Mouse (Mus musculus) heart, embryonic 12.5 days (tissue): ENCODE measurements around the gene Tmem221. TPM values are rescaled to one million over a fixed set of nuclear protein-coding genes. Genes with fewer than 3 reads are reported as not detected.
"Not testable (repeated sequence)": the region's sequence is repeated elsewhere in the genome, so short reads cannot be mapped to it uniquely, and the experiment has no call there.

Experiments
- ATAC-seq: fragments of 200-750 bp; cut with Nextera tagmentation; 2 replicates; pipeline ENCODE4 v1.8.0; 2017; ENCODE audit warnings: moderate TSS enrichment, moderate library complexity; ENCODE audit not compliant: insufficient number of reproducible peaks, low FRiP score
- H3K27ac ChIP-seq: fragments of 300-500 bp; sonication (generic); 2 replicates; pipeline ENCODE4 v1.5.1; 2016; ENCODE audit warnings: mild to moderate bottlenecking, moderate library complexity; ENCODE audit not compliant: poor library complexity, severe bottlenecking
- H3K27me3 ChIP-seq: fragments of 300-500 bp; sonication (generic); replicated peaks from 2 replicates; pipeline ENCODE4 v1.6.1; 2016; ENCODE audit warnings: mild to moderate bottlenecking, moderate library complexity
- H3K36me3 ChIP-seq: fragments of 300-500 bp; sonication (generic); 2 replicates; pipeline ENCODE4 v1.6.1; 2016; ENCODE audit warnings: mild to moderate bottlenecking, moderate library complexity
- H3K4me1 ChIP-seq: fragments of 300-500 bp; sonication (generic); replicated peaks from 2 replicates; pipeline ENCODE4 v1.6.1; 2016; ENCODE audit warnings: mild to moderate bottlenecking
- H3K4me2 ChIP-seq: fragments of 300-500 bp; sonication (generic); 2 replicates; pipeline ENCODE4 v1.6.1; 2016; ENCODE audit warnings: mild to moderate bottlenecking, moderate library complexity
- H3K4me3 ChIP-seq: fragments of 300-500 bp; sonication (generic); 2 replicates; pipeline ENCODE4 v1.5.1; 2016; ENCODE audit warnings: mild to moderate bottlenecking
- H3K9ac ChIP-seq: fragments of 300-500 bp; sonication (generic); 2 replicates; pipeline ENCODE4 v1.6.1; 2016; ENCODE audit warnings: mild to moderate bottlenecking, moderate library complexity
- H3K9me3 ChIP-seq: fragments of 300-500 bp; sonication (generic); replicated peaks from 2 replicates; pipeline ENCODE4 v1.6.1; 2016; ENCODE audit warnings: mild to moderate bottlenecking, moderate library complexity
- WGBS: fragments of 180-500 bp; shearing (Covaris S2); methylation state at CpG from one replicate; pipeline ENCODE4 v1.1.7; 2016; 5-methylcytosine and 5-hydroxymethylcytosine counted together
- polyA plus RNA-seq: library from polyadenylated mRNA; unstranded; fragments of >200 nt; fragmentation: Nextera tagmentation; extraction: Ambion mirVana; gene quantifications from 2 replicates; pipeline ENCODE4 v1.2.1, GENCODE M21; 2016

The Tmem221 gene
- polyA plus RNA-seq, 1 experiment from 2014 or later: 0.28 TPM

GRCm38 (mm10) chr8:71547590-71547989 lies 11.1 kb downstream of the Tmem221 start:
- no peak for ATAC-seq
- Histone ChIP-seq H3K4me3 (no peak overlapping the region), H3K36me3 (peaks cover 38% of the 10 kb centered on the region), H3K9me3 (no peaks in the 10 kb centered on the region), H3K4me2 (no peak overlapping the region), H3K27me3 (no peaks in the 10 kb centered on the region), H3K4me1 (peaks cover 10% of the 10 kb centered on the region), H3K9ac (no peak overlapping the region), H3K27ac (no peak overlapping the region)
- 80% methylated on average over 7 of the region's 7 CpGs for WGBS

DNA sequence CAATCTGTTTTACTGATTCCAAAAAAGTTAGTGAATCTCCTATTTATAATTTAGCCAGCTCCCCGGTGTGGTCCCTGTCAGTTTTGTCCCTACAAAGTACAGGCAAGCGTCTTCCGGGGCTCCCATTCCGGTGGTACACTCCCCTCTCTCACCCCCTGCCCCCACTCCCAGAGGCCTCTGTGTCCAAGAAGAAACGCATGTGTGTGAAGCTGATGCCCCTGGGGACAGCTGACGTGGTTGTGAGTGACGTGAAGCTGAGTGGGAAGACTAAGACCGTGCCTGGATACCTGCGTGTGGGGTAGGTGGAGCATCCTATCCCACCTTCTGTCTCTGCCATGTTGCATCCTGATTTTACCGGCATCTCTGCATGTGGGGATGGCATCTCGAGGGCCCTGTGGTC lies 13.6 kb downstream of the Tmem221 start:
- H3K27ac ChIP-seq: no peak overlapping the region
- no peak for ATAC-seq
- WGBS: 88% methylated on average over 11 of the region's 11 CpGs
- no peak overlapping the region for H3K4me3 ChIP-seq
- H3K9me3 ChIP-seq: no peaks in the 10 kb centered on the region
- H3K4me1 ChIP-seq: peaks cover 10% of the 10 kb centered on the region
- H3K9ac ChIP-seq: no peak overlapping the region
- H3K27me3 ChIP-seq: no peaks in the 10 kb centered on the region
- no peak overlapping the region for H3K4me2 ChIP-seq
- peaks cover 38% of the 10 kb centered on the region for H3K36me3 ChIP-seq

DNA sequence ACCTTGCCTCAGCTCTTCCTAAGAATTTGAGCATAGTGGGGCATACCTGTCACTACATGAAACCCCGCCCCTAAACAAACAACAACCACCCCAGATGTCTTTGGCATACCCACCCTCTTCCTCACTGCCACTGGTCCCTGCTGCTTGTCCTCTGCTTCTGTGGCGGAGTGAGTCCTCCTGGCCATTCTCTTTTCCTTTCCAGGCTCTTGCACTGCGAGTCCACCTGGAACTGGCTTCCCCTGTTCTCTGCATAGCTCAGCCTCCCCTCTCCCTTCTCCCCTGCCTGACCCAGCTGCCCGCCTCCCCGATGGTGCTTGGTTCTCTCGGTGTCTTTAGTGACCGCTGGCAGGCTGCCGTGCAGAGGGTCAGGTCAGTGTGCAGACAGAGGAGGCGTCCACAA lies 14.9 kb downstream of the Tmem221 start:
- Histone ChIP-seq H3K9ac (peak overlapping the region; percentile 77), H3K4me3 (peak overlapping the region; percentile 71), H3K4me1 (peaks cover 10% of the 10 kb centered on the region), H3K27ac (no peak overlapping the region), H3K9me3 (no peaks in the 10 kb centered on the region), H3K4me2 (peak overlapping the region; percentile 88), H3K36me3 (peaks cover 37% of the 10 kb centered on the region), H3K27me3 (no peaks in the 10 kb centered on the region)
- WGBS: 85% methylated on average over 9 of the region's 9 CpGs
- ATAC-seq: no peak

DNA sequence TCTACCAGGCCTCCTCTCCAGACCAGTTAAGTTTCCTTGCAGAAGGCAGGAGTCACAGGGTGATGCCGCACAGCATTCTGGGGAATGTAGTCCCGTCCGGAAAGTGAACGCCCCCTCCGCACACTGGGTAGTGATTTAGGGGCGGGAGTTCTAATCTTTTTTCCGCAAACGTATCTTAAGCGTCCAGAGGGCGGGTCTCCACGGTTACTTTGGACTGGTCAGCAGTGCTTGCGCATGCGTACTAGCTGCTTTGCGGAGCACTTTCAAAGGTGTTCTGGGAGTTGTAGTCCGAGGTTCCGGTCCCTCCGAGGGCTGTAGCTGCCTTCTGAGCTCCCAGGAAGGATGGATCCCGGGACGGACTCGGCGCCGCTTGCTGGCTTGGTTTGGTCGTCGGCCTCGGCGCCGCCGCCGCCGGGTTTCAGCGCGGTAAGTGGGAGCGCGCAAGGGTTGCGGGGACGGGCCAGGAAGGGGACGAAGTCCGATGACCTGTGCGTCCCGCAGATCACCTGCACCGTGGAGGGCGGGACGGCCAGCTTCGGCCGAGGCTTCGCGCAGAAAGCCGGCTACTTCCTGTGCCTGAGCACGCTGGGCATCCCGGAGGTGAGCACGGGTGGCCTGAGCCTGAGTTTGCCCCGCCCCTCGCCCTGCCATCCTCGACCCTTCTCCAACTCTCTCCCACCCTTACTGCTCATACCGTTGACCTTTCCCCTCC lies 15.9 kb downstream of the Tmem221 start, which contains the start of gene Mvb12a:
Gene Mvb12a (plus strand): TSS at position 291 of the 712 bp plus-strand sequence.
- Histone ChIP-seq H3K4me2 (peak within 1 kb of the TSS; percentile 88), H3K27ac (peak within 1 kb of the TSS; percentile 36; the same call in 1 of the 2 replicates), H3K9ac (peak within 1 kb of the TSS; percentile 77), H3K4me3 (peak within 1 kb of the TSS; percentile 71), H3K27me3 (no peaks in the 10 kb centered on the region), H3K4me1 (peaks cover 14% of the 10 kb centered on the region), H3K36me3 (peaks cover 27% of the 10 kb centered on the region), H3K9me3 (no peaks in the 10 kb centered on the region)
- peak; percentile 97 for ATAC-seq
- whole genome bisulfite sequencing: under 1% methylated on average over 55 of the region's 55 CpGs

- Histone ChIP-seq H3K27ac (peak within 1 kb of the TSS; percentile 48), H3K36me3 (no peaks in the 10 kb centered on the region), H3K9me3 (no peaks in the 10 kb centered on the region), H3K9ac (peak within 1 kb of the TSS; percentile 67), H3K27me3 (peaks cover 18% of the 10 kb centered on the region), H3K4me2 (peak within 1 kb of the TSS; percentile 85), H3K4me1 (peaks cover 11% of the 10 kb centered on the region), H3K4me3 (peak within 1 kb of the TSS; percentile 57)
- ATAC-seq: peak; percentile 88
- 3% methylated on average over 37 of the region's 37 CpGs for WGBS
Observed at GRCm38 (mm10) chr8:71537028-71537867, 21.4 kb downstream of the Tmem221 start, which contains the start of gene Bst2. TSS of gene Bst2 (minus strand) at chr8:71537456.

DNA sequence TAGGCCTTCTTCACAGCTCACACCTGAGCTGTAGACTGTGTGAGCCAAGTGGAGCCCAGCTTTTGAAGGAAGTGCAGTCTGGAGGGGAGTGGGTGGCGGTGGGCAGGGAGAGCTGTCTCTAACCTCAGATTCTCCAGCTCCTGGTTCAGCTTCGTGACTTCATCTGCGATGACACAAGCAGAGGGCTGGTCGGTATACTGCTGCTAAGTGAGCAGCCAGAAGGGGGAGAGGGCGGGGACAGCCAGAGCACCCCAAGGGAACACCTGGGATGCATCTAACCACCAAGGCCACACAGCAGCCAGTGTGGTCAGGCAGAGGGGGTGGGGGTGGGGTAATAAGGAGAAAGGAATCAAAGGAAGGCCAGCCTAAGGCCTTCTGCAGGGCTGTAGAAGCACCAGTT lies 23.0 kb downstream of the Tmem221 start:
- Histone ChIP-seq H3K36me3 (no peaks in the 10 kb centered on the region), H3K4me3 (no peak overlapping the region), H3K9me3 (no peaks in the 10 kb centered on the region), H3K27ac (no peak overlapping the region), H3K4me1 (peaks cover 11% of the 10 kb centered on the region), H3K9ac (peak overlapping the region; percentile 53; the same call in 1 of the 2 replicates), H3K4me2 (peak overlapping the region; percentile 85), H3K27me3 (peaks cover 18% of the 10 kb centered on the region)
- ATAC-seq: no peak
- WGBS: 63% methylated on average over 5 of the region's 5 CpGs

DNA sequence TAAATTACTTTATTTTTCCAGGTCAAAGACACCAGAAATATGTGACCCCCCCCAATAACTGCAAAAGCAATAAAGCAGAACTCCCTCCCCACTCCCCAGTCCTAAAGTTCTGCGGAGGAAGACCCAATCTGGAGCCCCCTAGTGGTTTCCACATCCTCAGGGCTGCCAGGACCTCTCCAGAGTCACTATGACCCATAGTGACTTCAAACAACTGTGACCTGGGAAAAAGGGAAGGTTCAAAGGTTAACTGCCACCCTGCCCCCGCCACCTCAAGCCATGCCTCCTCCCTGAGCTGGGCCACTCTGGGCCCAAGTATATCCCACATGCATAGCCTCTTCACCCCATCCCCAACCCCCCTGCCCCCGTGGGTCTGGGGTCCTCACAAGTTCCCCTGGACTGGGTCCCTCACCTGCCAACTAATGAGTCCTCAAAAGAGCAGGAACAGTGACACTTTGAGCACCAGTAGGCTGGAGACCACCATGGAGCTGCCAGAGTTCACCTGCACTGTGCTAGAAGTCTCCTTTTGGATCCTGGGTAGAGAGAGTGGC lies 24.3 kb downstream of the Tmem221 start:
- Histone ChIP-seq H3K4me1 (peaks cover 11% of the 10 kb centered on the region), H3K4me3 (no peak overlapping the region), H3K27ac (no peak overlapping the region), H3K9ac (no peak overlapping the region), H3K4me2 (no peak overlapping the region), H3K36me3 (no peaks in the 10 kb centered on the region), H3K27me3 (peaks cover 18% of the 10 kb centered on the region), H3K9me3 (no peaks in the 10 kb centered on the region)
- no peak for ATAC-seq
- 44% methylated on average over 3 of the region's 3 CpGs for WGBS

DNA sequence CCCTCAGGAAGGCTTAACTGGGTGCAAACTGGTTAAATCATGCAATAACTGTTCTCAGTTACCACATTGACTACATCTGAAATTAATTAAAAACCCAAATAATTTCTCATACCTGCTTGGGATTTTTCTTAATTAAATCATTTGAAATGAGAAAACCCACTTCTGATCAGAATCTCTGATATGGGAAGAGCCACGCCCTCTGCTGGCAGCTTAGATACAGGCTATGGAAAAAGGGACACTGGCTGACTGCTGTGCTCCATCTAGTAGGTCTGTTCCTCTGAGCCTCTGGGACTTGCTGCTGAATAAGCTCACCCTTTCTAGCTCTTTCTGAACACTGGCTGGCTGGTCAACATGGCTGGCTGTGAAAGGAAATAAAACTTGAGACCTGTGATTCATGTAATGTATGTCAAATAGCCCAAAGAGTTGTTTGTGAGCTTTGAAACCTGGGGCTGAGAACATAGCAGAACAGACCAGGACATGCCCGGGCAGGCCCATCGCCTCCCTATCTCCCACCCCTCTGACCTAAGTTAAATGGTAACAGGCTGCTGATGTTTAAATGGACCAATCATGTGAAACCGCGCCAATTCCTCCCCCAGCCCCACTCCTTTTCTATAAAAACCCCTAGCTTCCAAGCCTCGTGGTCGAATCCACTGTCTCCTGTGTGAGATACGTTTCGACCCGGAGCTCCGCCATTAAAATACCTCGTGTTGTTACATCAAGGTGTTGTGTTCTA lies 27.8 kb downstream of the Tmem221 start:
- not testable (repeated sequence) for H3K27ac ChIP-seq, H3K27me3 ChIP-seq, H3K9me3 ChIP-seq, H3K4me2 ChIP-seq, H3K4me3 ChIP-seq, H3K36me3 ChIP-seq, ATAC-seq, H3K9ac ChIP-seq
- peaks cover 29% of the 10 kb centered on the region for H3K4me1 ChIP-seq
- 71% methylated on average over 6 of the region's 12 CpGs for WGBS

GRCm38 (mm10) chr8:71528362-71529073 lies 30.2 kb downstream of the Tmem221 start:
- H3K4me1 ChIP-seq: peaks cover 40% of the 10 kb centered on the region
- H3K27ac ChIP-seq: peak overlapping the region; percentile 86
- H3K4me3 ChIP-seq: no peak overlapping the region
- WGBS: 45% methylated on average over 11 of the region's 11 CpGs
- peaks cover 16% of the 10 kb centered on the region for H3K27me3 ChIP-seq
- no peak overlapping the region for H3K4me2 ChIP-seq
- ATAC-seq: peak; percentile 72
- no peak overlapping the region for H3K9ac ChIP-seq
- H3K9me3 ChIP-seq: no peaks in the 10 kb centered on the region
- no peaks in the 10 kb centered on the region for H3K36me3 ChIP-seq

GRCm38 (mm10) chr8:71527162-71527870 lies 31.4 kb downstream of the Tmem221 start:
- H3K4me2 ChIP-seq: peak overlapping the region; percentile 31
- ATAC-seq: no peak
- no peaks in the 10 kb centered on the region for H3K36me3 ChIP-seq
- no peaks in the 10 kb centered on the region for H3K9me3 ChIP-seq
- WGBS: 40% methylated on average over 3 of the region's 3 CpGs
- no peak overlapping the region for H3K4me3 ChIP-seq
- peak overlapping the region; percentile 48 for H3K9ac ChIP-seq
- peaks cover 18% of the 10 kb centered on the region for H3K27me3 ChIP-seq
- peak overlapping the region; percentile 86 for H3K27ac ChIP-seq
- H3K4me1 ChIP-seq: peaks cover 40% of the 10 kb centered on the region
